Mouse (Mus musculus) intestine, embryonic 14.5 days (tissue): ENCODE data around the gene Clgn. TPM values are rescaled to one million over a fixed set of nuclear protein-coding genes. Genes with fewer than 3 reads are reported as not detected.
"Not testable (repeated sequence)": the region's sequence is repeated elsewhere in the genome, so short reads cannot be mapped to it uniquely, and the experiment has no call there.

Experiments
- ATAC-seq: fragments of 200-750 bp; cut with Nextera tagmentation; replicated peaks from 2 replicates; pipeline ENCODE4 v1.8.0; 2017; ENCODE audit warnings: low read depth, moderate number of reproducible peaks, moderate TSS enrichment, moderate library complexity; ENCODE audit not compliant: low FRiP score, low TSS enrichment
- DNase-seq: peaks from one replicate; pipeline ENCODE4 v3.0.0-alpha.2; 2018; ENCODE audit warnings: low spot score
- H3K27ac ChIP-seq: fragments of 300-500 bp; sonication (generic); 2 replicates; pipeline ENCODE4 v1.5.1; 2014; ENCODE audit warnings: low read depth, mild to moderate bottlenecking, control low read depth
- H3K27me3 ChIP-seq: fragments of 300-500 bp; sonication (generic); replicated peaks from 2 replicates; pipeline ENCODE4 v1.6.1; 2014; ENCODE audit warnings: low read length, control low read depth; ENCODE audit not compliant: control insufficient read depth, insufficient read depth
- H3K36me3 ChIP-seq: fragments of 300-500 bp; sonication (generic); 2 replicates; pipeline ENCODE4 v1.6.1; 2014; ENCODE audit warnings: low read length, control low read depth; ENCODE audit not compliant: control insufficient read depth, insufficient read depth
- H3K4me1 ChIP-seq: fragments of 300-500 bp; sonication (generic); replicated peaks from 2 replicates; pipeline ENCODE4 v1.6.1; 2014; ENCODE audit warnings: low read length, control low read depth, mixed read lengths; ENCODE audit not compliant: control insufficient read depth, insufficient read depth
- H3K4me2 ChIP-seq: fragments of 300-500 bp; sonication (generic); 2 replicates; pipeline ENCODE4 v1.6.1; 2014; ENCODE audit warnings: low read length
- H3K4me3 ChIP-seq: fragments of 300-500 bp; sonication (generic); 2 replicates; pipeline ENCODE4 v1.5.1; 2014; ENCODE audit warnings: low read depth, low read length, control low read depth, mixed read lengths
- H3K9ac ChIP-seq: fragments of 300-500 bp; sonication (generic); 2 replicates; pipeline ENCODE4 v1.6.1; 2014; ENCODE audit warnings: mild to moderate bottlenecking, low read length
- H3K9me3 ChIP-seq: fragments of 300-500 bp; sonication (generic); 2 replicates; pipeline ENCODE4 v1.6.1; 2016; ENCODE audit warnings: low read length, control low read depth; ENCODE audit not compliant: control insufficient read depth
- WGBS: fragments of 180-500 bp; shearing (Covaris S2); extraction: QIAGEN DNeasy Blood & Tissue Kit; methylation state at CpG from one replicate; pipeline ENCODE4 v1.1.7; 2014; 5-methylcytosine and 5-hydroxymethylcytosine counted together
- polyA plus RNA-seq: library from polyadenylated mRNA; unstranded; fragments of >200 nt; fragmentation: Nextera tagmentation; extraction: Ambion mirVana; gene quantifications from 2 replicates; pipeline ENCODE4 v1.2.1, GENCODE M21; 2014

Clgn gene
- polyA plus RNA-seq, 1 experiment from 2014 or later = 0.58 TPM

DNA sequence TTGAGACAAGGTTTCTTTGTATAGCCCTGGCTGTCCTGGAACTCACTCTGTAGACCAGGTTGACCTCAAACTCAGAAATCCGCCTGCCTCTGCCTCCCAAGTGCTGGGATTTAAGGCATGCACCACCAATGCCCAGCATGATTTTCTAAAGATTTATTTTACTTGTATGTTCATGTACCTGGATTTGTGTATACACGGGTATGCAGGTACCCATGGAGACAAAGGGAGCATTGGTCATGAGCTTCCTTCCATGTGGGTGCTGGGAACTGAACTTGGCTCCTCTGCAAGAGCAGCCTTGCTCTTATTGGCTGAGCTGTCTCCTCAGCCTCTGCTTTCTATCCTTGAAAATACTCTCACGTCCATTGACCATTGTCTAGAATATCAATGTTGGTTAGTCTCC lies 39.0 kb downstream of the Clgn start:
- not testable (repeated sequence) for ATAC-seq, DNase-seq

DNA sequence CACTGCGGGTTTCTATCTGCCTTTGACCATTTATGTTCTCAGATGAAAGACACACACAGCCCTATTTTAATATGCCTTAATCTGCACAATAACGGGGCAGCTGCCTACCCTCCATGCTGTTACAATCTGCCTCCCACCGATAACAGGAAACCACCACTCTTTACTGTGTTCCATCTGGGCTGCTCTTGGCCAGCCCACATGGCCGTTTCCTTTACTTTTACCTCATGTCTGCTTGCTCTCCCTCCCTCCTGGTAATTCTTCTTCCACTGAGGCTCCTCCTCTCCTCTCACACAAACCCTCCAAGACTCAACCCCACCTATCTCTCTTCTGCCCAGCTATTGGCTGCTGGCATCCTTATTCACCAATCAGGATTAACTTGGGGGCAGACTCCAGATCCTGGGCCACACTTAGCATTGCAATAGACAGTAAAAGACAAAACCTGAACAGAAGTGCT lies 39.4 kb downstream of the Clgn start:
- Histone ChIP-seq H3K9me3 (no peaks in the 10 kb centered on the region), H3K27ac (no peak overlapping the region), H3K36me3 (peaks cover 5% of the 10 kb centered on the region), H3K4me2 (no peak overlapping the region), H3K27me3 (no peaks in the 10 kb centered on the region), H3K4me3 (no peak overlapping the region), H3K4me1 (no peaks in the 10 kb centered on the region), H3K9ac (no peak overlapping the region)
- WGBS = 68% methylated on average over 4 of the region's 4 CpGs
- no peak for DNase-seq
- no peak for ATAC-seq

More for the DNA sequence above, 39.0 kb downstream of the Clgn start:
- not testable (repeated sequence) for H3K4me1 ChIP-seq, H3K27me3 ChIP-seq, H3K27ac ChIP-seq, H3K4me2 ChIP-seq, H3K36me3 ChIP-seq, H3K4me3 ChIP-seq, H3K9me3 ChIP-seq, H3K9ac ChIP-seq
- WGBS = 90% methylated on average over 3 of the region's 3 CpGs

DNA sequence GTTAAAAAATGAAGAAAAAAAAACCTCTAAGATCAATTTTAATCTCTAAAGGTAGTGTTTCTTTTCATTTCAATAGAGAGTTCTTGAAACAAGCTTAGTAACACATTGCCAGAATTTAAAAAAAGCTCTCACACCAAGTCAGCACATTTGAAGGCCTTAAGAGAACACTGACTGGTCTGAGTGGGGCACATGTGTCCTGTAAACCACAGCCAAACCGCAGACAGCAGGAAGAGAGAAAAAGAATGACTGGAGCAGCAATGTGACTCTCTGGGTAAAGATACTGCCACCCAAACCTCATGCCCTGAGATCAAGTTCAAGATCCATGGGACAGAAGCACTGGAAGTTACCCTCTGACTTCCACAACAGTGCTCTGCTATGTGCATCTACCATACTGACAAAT lies 47.4 kb downstream of the Clgn start:
- 89% methylated on average over 1 of the region's 1 CpGs for WGBS

GRCm38 (mm10) chr8:83441656-83442242 lies 52.1 kb downstream of the Clgn start:
- 1% methylated on average over 29 of the region's 29 CpGs for WGBS
- Histone ChIP-seq H3K4me3 (peak overlapping the region; percentile 94), H3K9me3 (no peaks in the 10 kb centered on the region), H3K36me3 (peaks cover 16% of the 10 kb centered on the region), H3K27ac (peak overlapping the region; percentile 91), H3K4me1 (peaks cover 10% of the 10 kb centered on the region; the same call in 1 of the 2 replicates), H3K4me2 (peak overlapping the region; percentile 74), H3K9ac (peak overlapping the region; percentile 89), H3K27me3 (no peaks in the 10 kb centered on the region)
- ATAC-seq (no peak), DNase-seq (peak; percentile 77)

More for the DNA sequence above, 47.4 kb downstream of the Clgn start:
- H3K9me3 ChIP-seq = no peaks in the 10 kb centered on the region
- H3K4me3 ChIP-seq = no peak overlapping the region
- no peak overlapping the region for H3K9ac ChIP-seq
- peaks cover 10% of the 10 kb centered on the region; the same call in 1 of the 2 replicates for H3K4me1 ChIP-seq
- no peak overlapping the region for H3K4me2 ChIP-seq
- H3K36me3 ChIP-seq = peaks cover 26% of the 10 kb centered on the region
- no peak overlapping the region for H3K27ac ChIP-seq
- ATAC-seq = no peak
- no peaks in the 10 kb centered on the region for H3K27me3 ChIP-seq
- DNase-seq = no peak

DNA sequence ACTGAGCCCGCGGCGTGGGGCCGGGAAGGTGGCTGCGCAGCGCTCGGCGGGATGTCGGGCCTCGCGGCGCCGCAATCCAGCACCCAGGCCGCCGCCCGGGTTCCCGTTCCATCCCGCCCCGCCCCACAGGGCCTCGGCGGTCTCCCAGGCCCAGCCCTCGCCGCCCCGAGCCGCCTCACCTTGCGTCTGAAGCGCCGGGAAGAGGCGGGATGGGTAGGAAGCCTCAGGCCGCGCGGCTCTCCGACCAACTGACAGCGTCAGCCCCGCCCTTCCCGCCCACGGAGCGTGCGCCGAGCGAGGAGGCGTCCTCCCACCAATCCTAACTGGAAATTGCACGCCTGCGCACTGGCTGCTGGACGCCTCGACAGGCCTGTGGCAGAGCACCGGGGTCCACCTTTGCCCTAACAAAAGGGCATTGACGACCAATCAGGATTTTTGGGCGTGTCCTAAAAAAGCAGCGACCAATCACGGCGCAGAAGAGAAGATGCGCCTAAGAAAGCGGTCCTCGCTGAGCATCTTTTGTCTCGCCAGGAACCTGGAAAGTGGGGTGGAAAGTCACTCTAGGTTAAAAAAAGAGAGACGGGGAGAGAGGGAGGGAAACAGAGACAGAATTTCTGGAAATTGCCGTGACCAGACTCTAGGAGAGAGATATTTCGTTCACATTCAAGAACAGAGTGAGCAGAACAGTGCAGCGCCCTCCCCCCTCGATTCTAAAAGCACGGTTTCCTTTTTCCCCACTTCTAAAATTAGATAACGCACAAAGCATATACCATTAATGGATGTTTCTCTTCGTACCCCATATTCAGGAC lies 52.8 kb downstream of the Clgn start:
- H3K9ac ChIP-seq = peak overlapping the region; percentile 89
- H3K36me3 ChIP-seq = peaks cover 9% of the 10 kb centered on the region
- peaks cover 10% of the 10 kb centered on the region; the same call in 1 of the 2 replicates for H3K4me1 ChIP-seq
- no peaks in the 10 kb centered on the region for H3K27me3 ChIP-seq
- DNase-seq (peak; percentile 94), ATAC-seq (peak; percentile 100)
- H3K27ac ChIP-seq = peak overlapping the region; percentile 91
- no peaks in the 10 kb centered on the region for H3K9me3 ChIP-seq
- under 1% methylated on average over 56 of the region's 64 CpGs for WGBS
- peak overlapping the region; percentile 74 for H3K4me2 ChIP-seq
- H3K4me3 ChIP-seq = peak overlapping the region; percentile 94

DNA sequence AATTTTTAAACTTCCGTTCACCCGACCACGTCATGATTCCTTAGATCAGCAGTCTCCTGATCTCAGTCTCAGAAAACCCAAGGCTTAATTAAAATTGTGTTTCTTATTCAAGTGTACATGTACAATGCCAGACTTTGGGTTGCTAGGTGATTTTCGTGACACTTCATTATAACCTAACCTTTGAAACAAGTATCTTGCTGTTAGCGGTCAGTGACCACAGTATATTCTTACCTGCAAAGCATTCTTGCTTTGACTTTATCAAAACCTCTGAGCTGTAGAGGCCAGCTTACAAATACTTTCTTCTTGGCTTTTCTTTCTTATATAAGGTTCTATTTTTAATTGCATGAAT lies 53.4 kb downstream of the Clgn start:
- Histone ChIP-seq H3K9me3 (no peaks in the 10 kb centered on the region), H3K27ac (peak overlapping the region; percentile 91), H3K36me3 (peaks cover 4% of the 10 kb centered on the region; the same call in 1 of the 2 replicates), H3K4me1 (peaks cover 10% of the 10 kb centered on the region; the same call in 1 of the 2 replicates), H3K4me3 (peak overlapping the region; percentile 94), H3K9ac (peak overlapping the region; percentile 50), H3K27me3 (no peaks in the 10 kb centered on the region), H3K4me2 (peak overlapping the region; percentile 74)
- WGBS = 30% methylated on average over 5 of the region's 5 CpGs
- peak; percentile 28 for ATAC-seq
- no peak for DNase-seq

- WGBS = 73% methylated on average over 1 of the region's 1 CpGs
- Histone ChIP-seq H3K27me3 (no peaks in the 10 kb centered on the region), H3K4me2 (no peak overlapping the region), H3K36me3 (no peaks in the 10 kb centered on the region), H3K9me3 (no peaks in the 10 kb centered on the region), H3K27ac (no peak overlapping the region), H3K4me1 (no peaks in the 10 kb centered on the region), H3K9ac (no peak overlapping the region), H3K4me3 (no peak overlapping the region)
- ATAC-seq (no peak), DNase-seq (no peak)
These were observed 60.3 kb downstream of the Clgn start for GRCm38 (mm10) chr8:83449960-83450359.

GRCm38 (mm10) chr8:83451056-83451455 lies 61.4 kb downstream of the Clgn start:
- H3K27me3 ChIP-seq = no peaks in the 10 kb centered on the region
- no peak overlapping the region for H3K9ac ChIP-seq
- DNase-seq (no peak), ATAC-seq (0 out of 2 replicates have a peak, but pooled peaks have one; percentile 43)
- H3K4me1 ChIP-seq = no peaks in the 10 kb centered on the region
- H3K4me2 ChIP-seq = no peak overlapping the region
- 27% methylated on average over 3 of the region's 3 CpGs for WGBS
- H3K9me3 ChIP-seq = no peaks in the 10 kb centered on the region
- H3K27ac ChIP-seq = no peak overlapping the region
- no peaks in the 10 kb centered on the region for H3K36me3 ChIP-seq
- no peak overlapping the region for H3K4me3 ChIP-seq
